Mouse (Mus musculus): ENCODE measurements around the gene Slc6a18. TPM values are rescaled to one million over a fixed set of nuclear protein-coding genes. Genes with fewer than 3 reads are reported as not detected.

The Slc6a18 gene
- polyA plus RNA-seq (2014; fragmentation: Illumina TruSeq; extraction: RNeasy Lipid Tissue Mini Kit (QIAGEN cat#74804); ENCODE audit: low read depth, low replicate concordance): 2.8 TPM

GRCm38 (mm10) chr13:73677853-73678252, at the start of gene Slc6a18:
Gene Slc6a18, minus strand, starts transcription at chr13:73678023.

GRCm38 (mm10) chr13:73704694-73705325, 27.0 kb upstream of the Slc6a18 start, which contains the start of gene Slc6a19:
Gene Slc6a19, minus strand, starts transcription at chr13:73704865.

GRCm38 (mm10) chr13:73626745-73627549, 50.9 kb downstream of the Slc6a18 start, which contains the start of gene Tert:
Gene Tert, plus strand, starts transcription at chr13:73626911.

Other genes starting within 250 kb of the Slc6a18 start
- 13.7 TPM for gene Lpcat1, start 210.8 kb downstream of the Slc6a18 start, polyA plus RNA-seq (2014; fragmentation: Illumina TruSeq; extraction: RNeasy Lipid Tissue Mini Kit (QIAGEN cat#74804); ENCODE audit: low read depth, low replicate concordance)
- gene Slc6a3, start 141.3 kb downstream of the Slc6a18 start, polyA plus RNA-seq (2014; fragmentation: Illumina TruSeq; extraction: RNeasy Lipid Tissue Mini Kit (QIAGEN cat#74804); ENCODE audit: low read depth, low replicate concordance): not detected
- 165 TPM for gene Clptm1l, start 74.0 kb downstream of the Slc6a18 start, polyA plus RNA-seq (2014; fragmentation: Illumina TruSeq; extraction: RNeasy Lipid Tissue Mini Kit (QIAGEN cat#74804); ENCODE audit: low read depth, low replicate concordance)
- gene Tert, start 51.1 kb downstream of the Slc6a18 start, polyA plus RNA-seq (2014; fragmentation: Illumina TruSeq; extraction: RNeasy Lipid Tissue Mini Kit (QIAGEN cat#74804); ENCODE audit: low read depth, low replicate concordance): 2.4 TPM
- 1.3 TPM for gene Slc6a19, start 26.8 kb upstream of the Slc6a18 start, polyA plus RNA-seq (2014; fragmentation: Illumina TruSeq; extraction: RNeasy Lipid Tissue Mini Kit (QIAGEN cat#74804); ENCODE audit: low read depth, low replicate concordance)
- gene Slc12a7, start 55.1 kb upstream of the Slc6a18 start, polyA plus RNA-seq (2014; fragmentation: Illumina TruSeq; extraction: RNeasy Lipid Tissue Mini Kit (QIAGEN cat#74804); ENCODE audit: low read depth, low replicate concordance): 24.9 TPM
- gene Nkd2, start 169.6 kb upstream of the Slc6a18 start, polyA plus RNA-seq (2014; fragmentation: Illumina TruSeq; extraction: RNeasy Lipid Tissue Mini Kit (QIAGEN cat#74804); ENCODE audit: low read depth, low replicate concordance): 3.4 TPM

Data from adipose tissue, adult 10 weeks (tissue).